Comparison of ENCODE assay signal across 19 mouse cellular contexts in the genomic region with DNA sequence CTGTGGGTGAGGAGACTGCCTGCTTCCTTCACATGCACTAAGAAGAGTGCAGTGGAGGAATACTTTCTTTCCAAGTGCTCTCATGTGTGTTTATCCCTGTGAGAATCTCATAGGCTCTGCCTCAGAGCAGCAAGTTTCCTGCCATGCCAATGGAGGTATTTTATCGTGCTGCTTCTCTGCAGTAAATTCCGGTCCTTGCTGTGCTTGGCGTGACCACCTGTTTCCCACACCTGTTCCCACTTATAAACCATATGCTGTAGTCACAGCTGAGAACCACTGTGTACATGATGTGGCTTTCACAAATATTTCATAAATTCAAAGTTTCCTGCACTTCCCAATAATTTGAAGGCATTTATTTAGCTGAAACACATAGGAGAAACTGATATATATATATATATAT.
A peak's percentile ranks its signal among the peaks of the same experiment; 100 is the strongest.
DNase-seq lines count a peak whose midpoint lies in the region; ATAC-seq and TF ChIP-seq lines count a peak whose summit lies in the region.
"Had no signal": no experiment of that assay in that cellular context is flagged by ENCODE, and none has a peak within 500 bp of the region (broad histone marks: within the 10 kb centered on the region; RNA-seq: fewer than 3 reads in every experiment).

No protein-coding gene starts in this region.

- no peak overlapping the region for H3K4me2 ChIP-seq in hindbrain, embryonic 12.5 days (replicated peaks)
- H3K4me2 ChIP-seq: midbrain, embryonic 13.5 days; neural tube, embryonic 12.5 days had no signal

- peak; percentile 15 to 41 for DNase-seq in cerebellum, adult 2 months
- no peak for DNase-seq in cerebellum, adult 8-10 months
- peak; percentile 3 for DNase-seq in hindbrain, embryonic 10.5 days (ENCODE audit: low spot score)
- DNase-seq in right cerebral cortex, postnatal 10 days (ENCODE audit: low spot score in 2 of 2) = peak; percentile 26 to 27
- DNase-seq in right cerebral cortex, postnatal 14 days = no peak
- no peak for DNase-seq in adrenal gland, postnatal 36 days
- DNase-seq in adrenal gland, postnatal 14 days = no peak
- DNase-seq: heart, adult 2 months; heart, postnatal 36 days; kidney, adult 11 months; kidney, postnatal 36 days; lung, postnatal 36 days; thymus, postnatal 25 days had no signal

- no peaks in the 10 kb centered on the region for H3K36me3 ChIP-seq in hindbrain, embryonic 10.5 days
- no peaks in the 10 kb centered on the region for H3K36me3 ChIP-seq in hindbrain, embryonic 12.5 days
- H3K36me3 ChIP-seq: midbrain, embryonic 13.5 days; neural tube, embryonic 12.5 days had no signal

- no peak for ATAC-seq in hindbrain, embryonic 12.5 days (ENCODE audit: low FRiP score)
- ATAC-seq: activated CD4-positive, CD25-positive, alpha-beta regulatory T cell, adult 4 months; midbrain, embryonic 13.5 days had no signal

- H3K9me3 ChIP-seq in hindbrain, embryonic 10.5 days = no peaks in the 10 kb centered on the region
- no peaks in the 10 kb centered on the region for H3K9me3 ChIP-seq in hindbrain, embryonic 12.5 days (replicated peaks)
- H3K9me3 ChIP-seq: midbrain, embryonic 13.5 days; neural tube, embryonic 12.5 days had no signal

- no peak overlapping the region for H3K9ac ChIP-seq in hindbrain, embryonic 12.5 days
- H3K9ac ChIP-seq: midbrain, embryonic 13.5 days; neural tube, embryonic 12.5 days had no signal

- no peak overlapping the region for H3K4me3 ChIP-seq in cerebellum, adult 2 months (replicated peaks; ENCODE audit: insufficient read depth, low read depth, low read length)
- no peak overlapping the region for H3K4me3 ChIP-seq in hindbrain, embryonic 10.5 days
- H3K4me3 ChIP-seq in hindbrain, embryonic 12.5 days = no peak overlapping the region
- H3K4me3 ChIP-seq: heart, adult 2 months; midbrain, embryonic 13.5 days; neural tube, embryonic 12.5 days had no signal

- no peaks in the 10 kb centered on the region for H3K4me1 ChIP-seq in cerebellum, adult 2 months (ENCODE audit: control insufficient read depth, insufficient read depth, low read length)
- no peaks in the 10 kb centered on the region for H3K4me1 ChIP-seq in hindbrain, embryonic 10.5 days (replicated peaks)
- H3K4me1 ChIP-seq in hindbrain, embryonic 12.5 days = no peaks in the 10 kb centered on the region
- H3K4me1 ChIP-seq: midbrain, embryonic 13.5 days; neural tube, embryonic 12.5 days had no signal

- no peak for TF ChIP-seq CTCF in cerebellum, adult 2 months (IDR thresholded peaks at IDR 0.05; ENCODE audit: borderline replicate concordance, insufficient read depth, low read depth, low read length)

- no peaks in the 10 kb centered on the region for H3K27me3 ChIP-seq in cerebellum, adult 2 months (ENCODE audit: control insufficient read depth, insufficient read depth, low read length)
- H3K27me3 ChIP-seq in hindbrain, embryonic 10.5 days (ENCODE audit: insufficient read depth, poor library complexity, severe bottlenecking) = no peaks in the 10 kb centered on the region
- H3K27me3 ChIP-seq in hindbrain, embryonic 12.5 days = no peaks in the 10 kb centered on the region
- H3K27me3 ChIP-seq: CH12.LX; midbrain, embryonic 13.5 days; neural tube, embryonic 12.5 days had no signal

- WGBS in cerebellum, adult 2 months = 19% methylated on average over 3 of the region's 3 CpGs
- WGBS in hindbrain, embryonic 10.5 days = 88% methylated on average over 3 of the region's 3 CpGs
- WGBS in hindbrain, embryonic 12.5 days = 80% methylated on average over 3 of the region's 3 CpGs

- TF ChIP-seq POLR2A in cerebellum, adult 2 months (IDR thresholded peaks at IDR 0.05; ENCODE audit: borderline replicate concordance, insufficient read depth, low read length) = no peak

- no peak overlapping the region for H3K27ac ChIP-seq in cerebellum, adult 2 months (ENCODE audit: insufficient read depth, low read length)
- H3K27ac ChIP-seq in hindbrain, embryonic 10.5 days = no peak overlapping the region
- no peak overlapping the region for H3K27ac ChIP-seq in hindbrain, embryonic 12.5 days
- H3K27ac ChIP-seq: heart, adult 2 months; midbrain, embryonic 13.5 days; neural tube, embryonic 12.5 days; stomach, postnatal 0 days had no signal

Comparison
In these comparisons a context has a peak if more than half of its experiments do, and no peak if none do; other contexts are left out.
1. DNase-seq: peak in cerebellum, adult 2 months (2 of 2), hindbrain, embryonic 10.5 days (single experiment) and right cerebral cortex, postnatal 10 days (2 of 2); none in cerebellum, adult 8-10 months (single experiment), right cerebral cortex, postnatal 14 days (single experiment), adrenal gland, postnatal 36 days (0 of 2) and adrenal gland, postnatal 14 days (single experiment).